Mouse (Mus musculus): ENCODE results near the gene Tbl1x.

GRCm38 (mm10) chrX:77646164-77646563 is 135.4 kb downstream of the Tbl1x start:
- no peak for TF ChIP-seq MYOD1 (IDR thresholded peaks at IDR 0.05; ENCODE audit: control insufficient read depth, insufficient read length, low read depth)
- no peak for TF ChIP-seq CTCF (IDR thresholded peaks at IDR 0.05; ENCODE audit: control insufficient read depth, insufficient read depth, insufficient read length)
- TF ChIP-seq MYOG (IDR thresholded peaks at IDR 0.05; ENCODE audit: control insufficient read depth, extremely low read depth, insufficient read length): no peak
- TF ChIP-seq USF1 (IDR thresholded peaks at IDR 0.05; ENCODE audit: low read depth): no peak
- no peak for TF ChIP-seq MAX (IDR thresholded peaks at IDR 0.05)
- TF ChIP-seq FOSL1 (IDR thresholded peaks at IDR 0.05; ENCODE audit: insufficient read depth, low read length, poor library complexity, severe bottlenecking): no peak

Measured in C2C12 (cell line).